Mouse (Mus musculus) right cerebral cortex, adult 2 months (tissue): Measurements from ENCODE around the gene Rps6ka5.

ENCODE experiments used
- DNase-seq, 2 experiments: peaks; one replicate each; pipeline ENCODE4 v3.0.0; 2021 to 2022; ENCODE audit warnings: low spot score in 2 of 2

Rps6ka5 gene

GRCm38 (mm10) chr12:100499469-100499868, 227.3 kb downstream of the Rps6ka5 start:
- no peak for DNase-seq
